Mouse (Mus musculus) MEL (cell line): ENCODE data around the gene Itih4. TPM values are rescaled to one million over a fixed set of nuclear protein-coding genes. Genes with fewer than 3 reads are reported as not detected.

Experiments used
- DNase-seq: peaks from one replicate; pipeline ENCODE4 v3.0.0; 2011; ENCODE audit warnings: low read depth, low spot score
- H3K27ac ChIP-seq: 2 replicates; pipeline ENCODE4 v1.5.1; 2012; ENCODE audit warnings: low read depth, mild to moderate bottlenecking, control low read depth, low read length, moderate library complexity; ENCODE audit not compliant: control insufficient read depth
- H3K27me3 ChIP-seq, 2 experiments: fragments of 150-350 bp in 1 of 2; sonication (generic) in 1 of 2; 2 replicates each; pipeline ENCODE4 v1.6.1; 2012; ENCODE audit warnings: low read length in 2 of 2, mild to moderate bottlenecking in 2 of 2, improper control_type of control experiment in 1 of 2, moderate library complexity in 1 of 2; ENCODE audit not compliant: insufficient read depth in 2 of 2, control insufficient read depth in 1 of 2
- H3K36me3 ChIP-seq, 2 experiments: 2 replicates each; pipeline ENCODE4 v1.6.1; 2012 to 2014; ENCODE audit warnings: low read length in 2 of 2, improper control_type of control experiment in 1 of 2, inconsistent platforms in 1 of 2, mild to moderate bottlenecking in 1 of 2; ENCODE audit not compliant: insufficient read depth in 2 of 2, control insufficient read depth in 1 of 2
- H3K4me1 ChIP-seq, 2 experiments: fragments of 150-350 bp in 1 of 2; sonication (generic) in 1 of 2; 2 replicates each; pipeline ENCODE4 v1.6.1; 2012; ENCODE audit warnings: low read length in 2 of 2, improper control_type of control experiment in 1 of 2, mild to moderate bottlenecking in 1 of 2; ENCODE audit not compliant: insufficient read depth in 2 of 2, control insufficient read depth in 1 of 2
- H3K4me3 ChIP-seq, 2 experiments: fragments of 150-350 bp in 1 of 2; sonication (generic) in 1 of 2; 2 replicates each; pipeline ENCODE4 v1.5.1; 2012; ENCODE audit warnings: low read depth in 2 of 2, low read length in 2 of 2, mild to moderate bottlenecking in 2 of 2, moderate library complexity in 2 of 2, control low read depth in 1 of 2, improper control_type of control experiment in 1 of 2; ENCODE audit not compliant: control insufficient read depth in 1 of 2, insufficient read depth in 1 of 2
- H3K79me2 ChIP-seq: 2 replicates; pipeline ENCODE4 v1.6.1; 2012; ENCODE audit warnings: mild to moderate bottlenecking, low read length, moderate library complexity; ENCODE audit not compliant: control insufficient read depth, poor library complexity, insufficient read depth
- H3K9ac ChIP-seq: 2 replicates; pipeline ENCODE4 v1.6.1; 2012; ENCODE audit warnings: low read depth, mild to moderate bottlenecking, control low read depth, low read length, moderate library complexity; ENCODE audit not compliant: control insufficient read depth, poor library complexity, severe bottlenecking
- H3K9me3 ChIP-seq: fragments of 150-350 bp; sonication (generic); replicated peaks from 2 replicates; pipeline ENCODE4 v1.6.1; 2012; ENCODE audit warnings: mild to moderate bottlenecking, low read length, improper control_type of control experiment, moderate library complexity; ENCODE audit not compliant: insufficient read depth
- BHLHE40 ChIP-seq: IDR thresholded peaks from 2 replicates; pipeline ENCODE4 v1.6.1; 2012; ENCODE audit warnings: low read depth, mild to moderate bottlenecking, inconsistent platforms, low read length, improper control_type of control experiment, borderline replicate concordance
- CHD1 ChIP-seq: IDR thresholded peaks from 2 replicates; pipeline ENCODE4 v1.6.1; 2012; ENCODE audit warnings: low read depth, mild to moderate bottlenecking, inconsistent platforms, low read length, improper control_type of control experiment
- EP300 ChIP-seq, 2 experiments: IDR thresholded peaks; 2 replicates each; pipeline ENCODE4 v1.6.1; 2011; ENCODE audit warnings: improper control_type of control experiment in 2 of 2, low read length in 2 of 2, low read depth in 1 of 2, mild to moderate bottlenecking in 1 of 2
- ETS1 ChIP-seq: IDR thresholded peaks from 2 replicates; pipeline ENCODE4 v1.6.1; 2012; ENCODE audit warnings: low read depth, mild to moderate bottlenecking, inconsistent platforms, low read length, improper control_type of control experiment, moderate library complexity
- GABPA ChIP-seq: IDR thresholded peaks from 2 replicates; pipeline ENCODE4 v1.6.1; 2012; ENCODE audit warnings: low read depth, mild to moderate bottlenecking, inconsistent platforms, low read length, improper control_type of control experiment, moderate library complexity
- HCFC1 ChIP-seq: IDR thresholded peaks from 2 replicates; pipeline ENCODE4 v1.6.1; 2012; ENCODE audit warnings: low read depth, mild to moderate bottlenecking, inconsistent platforms, low read length, improper control_type of control experiment, moderate library complexity
- KAT2A ChIP-seq: conservative IDR thresholded peaks from 2 replicates; pipeline ENCODE4 v1.6.1; 2012; ENCODE audit warnings: low read depth, low read length, improper control_type of control experiment, inconsistent platforms
- MAFK ChIP-seq: IDR thresholded peaks from 2 replicates; pipeline ENCODE4 v1.6.1; 2011; ENCODE audit warnings: low read depth, mild to moderate bottlenecking, low read length, improper control_type of control experiment, borderline replicate concordance
- MAX ChIP-seq: IDR thresholded peaks from 2 replicates; pipeline ENCODE4 v1.6.1; 2011; ENCODE audit warnings: low read length, improper control_type of control experiment
- MXI1 ChIP-seq: IDR thresholded peaks from 2 replicates; pipeline ENCODE4 v1.6.1; 2011; ENCODE audit warnings: mild to moderate bottlenecking, low read depth, low read length, improper control_type of control experiment
- MYB ChIP-seq: IDR thresholded peaks from 2 replicates; pipeline ENCODE4 v1.6.1; 2011; ENCODE audit warnings: mild to moderate bottlenecking, low read depth, low read length, improper control_type of control experiment
- MYC ChIP-seq: IDR thresholded peaks from 2 replicates; pipeline ENCODE4 v1.6.1; 2011; ENCODE audit warnings: low read depth, mild to moderate bottlenecking, low read length, improper control_type of control experiment, moderate library complexity
- NELFE ChIP-seq: IDR thresholded peaks from 2 replicates; pipeline ENCODE4 v1.6.1; 2011; ENCODE audit warnings: low read depth, low read length, improper control_type of control experiment
- NRF1 ChIP-seq: IDR thresholded peaks from 2 replicates; pipeline ENCODE4 v1.6.1; 2014; ENCODE audit warnings: low read depth, mild to moderate bottlenecking, inconsistent platforms, low read length, improper control_type of control experiment, moderate library complexity; ENCODE audit not compliant: poor library complexity, insufficient read depth, severe bottlenecking
- POLR2AphosphoS2 ChIP-seq: IDR thresholded peaks from 2 replicates; pipeline ENCODE4 v1.6.1; 2011; ENCODE audit warnings: low read length, improper control_type of control experiment
- POLR2AphosphoS5 ChIP-seq: IDR thresholded peaks from 2 replicates; pipeline ENCODE4 v1.6.1; 2012; ENCODE audit warnings: low read depth, borderline replicate concordance, mild to moderate bottlenecking, inconsistent platforms, low read length, moderate library complexity, mixed read lengths
- RAD21 ChIP-seq: IDR thresholded peaks from 2 replicates; pipeline ENCODE4 v1.6.1; 2011; ENCODE audit warnings: mild to moderate bottlenecking, low read depth, low read length, improper control_type of control experiment
- SMC3 ChIP-seq: IDR thresholded peaks from 2 replicates; pipeline ENCODE4 v1.6.1; 2011; ENCODE audit warnings: low read depth, low read length, improper control_type of control experiment
- TCF12 ChIP-seq: IDR thresholded peaks from 2 replicates; pipeline ENCODE4 v1.6.1; 2014; ENCODE audit warnings: low read depth, mild to moderate bottlenecking, inconsistent platforms, low read length, improper control_type of control experiment, moderate library complexity
- USF1 ChIP-seq: IDR thresholded peaks from 2 replicates; pipeline ENCODE4 v1.6.1; 2014; ENCODE audit warnings: low read depth, mild to moderate bottlenecking, inconsistent platforms, low read length, improper control_type of control experiment, moderate library complexity
- polyA plus RNA-seq, 2 experiments: library from polyadenylated mRNA; stranded (reverse) in 1 of 2; unstranded in 1 of 2; fragments of >175 nt in 1 of 2; fragments of >200 nt in 1 of 2; gene quantifications; 2 replicates each; pipeline versions ENCODE4 v1.2.1 to v1.2.4; 2012; ENCODE audit warnings: low replicate concordance in 2 of 2, low read depth in 1 of 2; ENCODE audit not compliant: insufficient read length in 2 of 2, insufficient read depth in 1 of 2, missing spikeins in 1 of 2
- total RNA-seq: library from RNA; depleted of rRNA; stranded (reverse); fragments of 300-350 nt; gene quantifications from 2 replicates; pipeline ENCODE4 v1.2.3, GENCODE M21; 2012

The Itih4 gene
- total and polyA plus RNA-seq, 3 experiments = not detected

- H3K4me1 ChIP-seq = no peaks in the 10 kb centered on the region
- no peak for DNase-seq
- no peak for TF ChIP-seq ETS1
- TF ChIP-seq MYC = no peak
- TF ChIP-seq TCF12 = no peak
- TF ChIP-seq USF1 = no peak
- TF ChIP-seq GABPA = no peak
- TF ChIP-seq MYB = no peak
- TF ChIP-seq SMC3 = no peak
- no peak for TF ChIP-seq MAX
- no peak for TF ChIP-seq POLR2AphosphoS2
- no peak for TF ChIP-seq EP300 (IDR thresholded peaks at IDR 0.05; ENCODE audit: low read depth in 1 of 2, low read length in 2 of 2)
- TF ChIP-seq HCFC1 = no peak
- no peak for TF ChIP-seq MXI1
- no peak for TF ChIP-seq MAFK
- no peak for TF ChIP-seq KAT2A
- no peak for TF ChIP-seq RAD21
- no peak for TF ChIP-seq NRF1
- no peak for TF ChIP-seq CHD1
- TF ChIP-seq, all 39 proteins: peak for 0
- H3K36me3 ChIP-seq = no peaks in the 10 kb centered on the region
- peaks cover 0 to 1% of the 10 kb centered on the region in 2 experiments; a peak in 1 of 4 replicates for H3K27me3 ChIP-seq
- H3K9ac ChIP-seq = no peak overlapping the region
- H3K27ac ChIP-seq = no peak overlapping the region
- no peaks in the 10 kb centered on the region for H3K9me3 ChIP-seq
- H3K79me2 ChIP-seq = no peaks in the 10 kb centered on the region
- H3K4me3 ChIP-seq = no peak overlapping the region
Observed at GRCm38 (mm10) chr14:30933351-30933750, 47.1 kb downstream of the Itih4 start.

GRCm38 (mm10) chr14:30942254-30942653 is 56.0 kb downstream of the Itih4 start:
- no peak for DNase-seq
- no peaks in the 10 kb centered on the region for H3K36me3 ChIP-seq
- H3K27ac ChIP-seq = no peak overlapping the region
- H3K9ac ChIP-seq = no peak overlapping the region
- no peaks in the 10 kb centered on the region for H3K79me2 ChIP-seq
- H3K4me1 ChIP-seq = 0 out of 4 replicates have a peak, but pooled peaks cover 0 to 3% of the 10 kb centered on the region in 2 experiments
- no peak overlapping the region for H3K4me3 ChIP-seq
- TF ChIP-seq NELFE (no peak), CHD1 (no peak), MXI1 (no peak), BHLHE40 (no peak), POLR2AphosphoS5 (no peak)
- peaks cover 1 to 4% of the 10 kb centered on the region in 2 experiments; a peak in 1 of 4 replicates for H3K27me3 ChIP-seq
- no peaks in the 10 kb centered on the region for H3K9me3 ChIP-seq
